Mouse (Mus musculus): ENCODE results near the gene Olfr945.

Olfr945 gene

GRCm38 (mm10) chr9:39276718-39277117 lies at the start of gene Olfr945:
Gene Olfr945 (minus strand): TSS chr9:39276818.
- in situ Hi-C loops (cut with MboI, MseI) = no loop called here

- in situ Hi-C loops (cut with MboI, MseI) = no loop called here
These were observed 49.3 kb upstream of the Olfr945 start, which contains the start of gene Olfr948 for GRCm38 (mm10) chr9:39325945-39326344. Gene Olfr948 (minus strand): TSS chr9:39326045.

- in situ Hi-C loops (cut with MboI, MseI) = no loop called here
These were observed 10.5 kb upstream of the Olfr945 start for GRCm38 (mm10) chr9:39287136-39287535.

- in situ Hi-C loops (cut with MboI, MseI) = no loop called here
These were observed 26.7 kb downstream of the Olfr945 start, which contains the start of gene Olfr1537 for GRCm38 (mm10) chr9:39249894-39250293. Gene Olfr1537 (minus strand): TSS chr9:39249994.
